Mouse (Mus musculus) left cerebral cortex, postnatal 4 days (tissue): Measurements from ENCODE around the gene Syn3. TPM values are rescaled to one million over a fixed set of nuclear protein-coding genes. Genes with fewer than 3 reads are reported as not detected.

ENCODE experiments used
- total RNA-seq, 2 experiments: library from RNA; stranded (reverse); gene quantifications; 2 replicates each; pipeline ENCODE4 v1.2.3; 2021

Syn3 gene
- total RNA-seq, 2 experiments from 2014 or later: 82.2 to 85.4 TPM

Other genes with a start within 250 kb of the Syn3 start
- gene Timp3, start 198.5 kb downstream of the Syn3 start, total RNA-seq: 10 to 100 TPM; 40.2 to 42.6 TPM
- gene Hsp90b1, start 206.6 kb upstream of the Syn3 start, total RNA-seq: 100 to 1,000 TPM; 263 to 270 TPM
- gene Ttc41, start 206.9 kb upstream of the Syn3 start, total RNA-seq: 1 to 10 TPM; 1.9 to 2.3 TPM